Mouse (Mus musculus) inflammation-experienced regulatory T-cells, adult 16 weeks (primary cell): ENCODE data around the gene Tmem240. TPM values are rescaled to one million over a fixed set of nuclear protein-coding genes. Genes with fewer than 3 reads are reported as not detected.

Source experiments
- polyA plus RNA-seq: library from polyadenylated mRNA; unstranded; fragments of 100-300 nt; shearing (Covaris generic); gene quantifications from one replicate; pipeline ENCODE4 v1.2.1, GENCODE M21; 2017

The Tmem240 gene
- 0.09 TPM for polyA plus RNA-seq

GRCm38 (mm10) chr4:155734350-155734941 lies at the start of gene Tmem240:
Gene Tmem240 (plus strand): TSS chr4:155734800.

GRCm38 (mm10) chr4:155694111-155694481 lies 40.5 kb upstream of the Tmem240 start, which contains the start of gene Fndc10:
Gene Fndc10 (plus strand): TSS chr4:155694342.

GRCm38 (mm10) chr4:155704721-155705591 lies 29.6 kb upstream of the Tmem240 start, which contains the start of gene Ssu72:
Gene Ssu72 (plus strand): TSS chr4:155704800.

GRCm38 (mm10) chr4:155760613-155761355 lies 26.2 kb downstream of the Tmem240 start, which contains the start of gene Atad3a:
Gene Atad3a (minus strand): TSS chr4:155761093.

GRCm38 (mm10) chr4:155774280-155774754 lies 39.7 kb downstream of the Tmem240 start, which contains the start of gene Vwa1:
Gene Vwa1 (minus strand): TSS chr4:155774698.

GRCm38 (mm10) chr4:155785819-155786218 lies 51.2 kb downstream of the Tmem240 start, which contains the start of gene Tmem88b:
Gene Tmem88b (minus strand): TSS chr4:155785874.

GRCm38 (mm10) chr4:155790021-155790489 lies 55.5 kb downstream of the Tmem240 start, which contains the start of gene Ankrd65:
Gene Ankrd65 (plus strand): TSS chr4:155790439.

Other genes with a start within 250 kb of the Tmem240 start
- 20.8 TPM for gene Gnb1, start 243.4 kb upstream of the Tmem240 start, polyA plus RNA-seq
- gene Nadk, start 172.4 kb upstream of the Tmem240 start, polyA plus RNA-seq = 166 TPM
- 16.2 TPM for gene Slc35e2, start 133.4 kb upstream of the Tmem240 start, polyA plus RNA-seq
- 145 TPM for gene Cdk11b, start 109.9 kb upstream of the Tmem240 start, polyA plus RNA-seq
- gene Gm10563, start 89.4 kb upstream of the Tmem240 start, polyA plus RNA-seq = not detected
- 0.56 TPM for gene Mmp23, start 81.4 kb upstream of the Tmem240 start, polyA plus RNA-seq
- 53.7 TPM for gene Mib2, start 65.6 kb upstream of the Tmem240 start, polyA plus RNA-seq
- gene Fndc10, start 40.5 kb upstream of the Tmem240 start, polyA plus RNA-seq = 0.62 TPM
- gene Ssu72, start 30.0 kb upstream of the Tmem240 start, polyA plus RNA-seq = 157 TPM
- gene Atad3a, start 26.3 kb downstream of the Tmem240 start, polyA plus RNA-seq = 50.3 TPM
- gene Vwa1, start 39.9 kb downstream of the Tmem240 start, polyA plus RNA-seq = 0.13 TPM
- gene Tmem88b, start 51.1 kb downstream of the Tmem240 start, polyA plus RNA-seq = not detected
- not detected for gene Ankrd65, start 55.6 kb downstream of the Tmem240 start, polyA plus RNA-seq
- gene Mrpl20, start 68.1 kb downstream of the Tmem240 start, polyA plus RNA-seq = 124 TPM
- gene Ccnl2, start 77.7 kb downstream of the Tmem240 start, polyA plus RNA-seq = 217 TPM
- 199 TPM for gene Aurkaip1, start 96.5 kb downstream of the Tmem240 start, polyA plus RNA-seq
- gene Mxra8, start 104.9 kb downstream of the Tmem240 start, polyA plus RNA-seq = 4.3 TPM
- gene Dvl1, start 112.6 kb downstream of the Tmem240 start, polyA plus RNA-seq = 3.5 TPM
- 1.4 TPM for gene Tas1r3, start 128.6 kb downstream of the Tmem240 start, polyA plus RNA-seq
- gene Cptp, start 134.6 kb downstream of the Tmem240 start, polyA plus RNA-seq = 20.8 TPM
- gene Ints11, start 134.7 kb downstream of the Tmem240 start, polyA plus RNA-seq = 111 TPM
- 29.9 TPM for gene Pusl1, start 157.0 kb downstream of the Tmem240 start, polyA plus RNA-seq
- gene Acap3, start 157.0 kb downstream of the Tmem240 start, polyA plus RNA-seq = 8.2 TPM
- 19.8 TPM for gene Ube2j2, start 209.0 kb downstream of the Tmem240 start, polyA plus RNA-seq
- gene C1qtnf12, start 227.5 kb downstream of the Tmem240 start, polyA plus RNA-seq = 15.3 TPM